Mouse (Mus musculus) megakaryocyte, adult 5-6 weeks (primary cell): ENCODE data around the gene Scn3b. TPM values are rescaled to one million over a fixed set of nuclear protein-coding genes. Genes with fewer than 3 reads are reported as not detected.
A peak's percentile ranks its signal among the peaks of the same experiment; 100 is the strongest.

Experiments
- ATAC-seq: 2 replicates; pipeline ENCODE4 v1.8.0; 2016; ENCODE audit warnings: mild to moderate bottlenecking, inconsistent platforms; ENCODE audit not compliant: poor library complexity, severe bottlenecking
- total RNA-seq, 2 experiments: library from RNA; stranded (forward) in 1 of 2; stranded (reverse) in 1 of 2; fragments of 153-499, 151-499 nt in 1 of 2; fragments of 221-1000, 200-1000 nt in 1 of 2; gene quantifications; 2 replicates each; pipeline versions ENCODE4 v1.2.3 to v1.2.4; 2015 to 2017

The Scn3b gene
- total RNA-seq, 2 experiments from 2014 or later: not detected

GRCm38 (mm10) chr9:40309876-40310275 is 40.9 kb downstream of the Scn3b start:
- ATAC-seq: no peak

- no peak for ATAC-seq
Measured at GRCm38 (mm10) chr9:40311813-40312212, 42.8 kb downstream of the Scn3b start.

DNA sequence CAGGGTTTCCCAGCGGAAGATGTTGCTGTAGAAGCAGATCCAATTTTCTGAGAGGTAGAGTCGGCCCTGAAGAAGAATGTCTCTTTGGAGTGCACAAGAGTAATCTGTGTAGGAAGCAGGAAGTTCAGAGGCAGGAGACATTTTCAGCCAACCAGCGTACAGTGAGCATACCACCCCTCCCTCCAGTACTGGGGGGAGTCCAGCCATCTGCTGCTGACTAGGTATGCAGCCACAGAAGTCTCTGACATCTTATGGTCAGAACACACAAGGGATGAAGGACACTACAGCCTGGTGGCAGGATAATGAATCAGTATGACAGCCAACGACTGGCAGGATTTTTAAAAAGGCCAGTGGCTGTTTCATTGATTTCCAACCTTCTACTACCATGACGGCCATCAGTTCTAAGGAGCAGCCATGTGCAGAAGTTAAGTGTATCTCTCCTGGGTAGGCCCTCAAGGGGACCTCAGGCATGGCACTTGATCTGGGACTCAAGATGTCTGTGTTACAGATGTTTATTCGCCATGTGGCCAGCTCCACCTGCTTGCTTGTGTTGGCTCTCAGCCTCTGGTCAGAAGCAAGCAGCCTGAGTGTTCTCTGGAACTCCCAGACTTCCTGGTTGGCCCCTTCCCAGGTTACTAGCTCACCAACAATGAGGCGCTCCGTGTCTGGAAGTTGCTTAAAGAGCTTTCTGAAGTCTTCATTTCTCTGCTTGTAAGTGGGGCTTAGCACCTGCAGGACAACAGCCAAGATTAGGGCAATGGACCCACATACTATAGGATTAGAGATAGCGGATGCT is 48.0 kb downstream of the Scn3b start:
- ATAC-seq: no peak

- ATAC-seq: no peak
Measured at GRCm38 (mm10) chr9:40317735-40318134, 48.7 kb downstream of the Scn3b start.

DNA sequence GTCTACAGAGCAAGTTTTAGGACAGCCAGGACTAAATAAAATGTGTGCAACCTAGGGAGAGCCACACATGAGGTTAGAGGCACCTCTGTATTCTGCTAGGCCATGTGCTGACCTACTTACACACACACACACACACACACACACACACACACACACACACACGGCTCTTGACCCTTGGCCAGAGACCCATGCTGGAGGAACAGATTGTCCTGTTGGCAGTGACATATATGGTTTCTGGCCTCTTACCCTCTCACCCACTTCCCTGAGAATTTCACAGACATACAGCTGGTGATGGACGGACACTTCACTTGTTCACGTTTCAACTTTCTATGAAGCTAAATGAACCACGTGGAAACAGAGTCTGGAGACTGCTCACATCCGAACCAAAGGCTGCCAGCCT is 49.8 kb downstream of the Scn3b start:
- ATAC-seq: no peak

GRCm38 (mm10) chr9:40320405-40320804 is 51.4 kb downstream of the Scn3b start:
- ATAC-seq: no peak

GRCm38 (mm10) chr9:40320879-40321667 is 52.1 kb downstream of the Scn3b start:
- no peak for ATAC-seq

DNA sequence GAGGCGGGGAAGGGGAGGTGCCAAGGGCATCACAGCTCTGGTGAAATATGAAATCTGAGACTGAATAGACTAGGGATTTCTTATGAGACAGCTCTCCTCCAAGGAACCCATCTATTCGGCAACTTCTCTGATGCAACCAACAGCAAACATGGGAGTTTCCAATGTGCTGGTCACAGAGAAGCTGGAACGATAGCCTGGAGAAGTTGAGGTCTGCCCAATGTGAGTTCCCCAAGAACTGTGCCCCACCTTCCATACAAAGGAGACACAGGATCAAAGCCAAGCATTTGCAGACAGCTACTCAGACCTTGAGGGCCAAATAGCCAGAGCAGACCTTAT is 52.6 kb downstream of the Scn3b start:
- ATAC-seq: no peak

DNA sequence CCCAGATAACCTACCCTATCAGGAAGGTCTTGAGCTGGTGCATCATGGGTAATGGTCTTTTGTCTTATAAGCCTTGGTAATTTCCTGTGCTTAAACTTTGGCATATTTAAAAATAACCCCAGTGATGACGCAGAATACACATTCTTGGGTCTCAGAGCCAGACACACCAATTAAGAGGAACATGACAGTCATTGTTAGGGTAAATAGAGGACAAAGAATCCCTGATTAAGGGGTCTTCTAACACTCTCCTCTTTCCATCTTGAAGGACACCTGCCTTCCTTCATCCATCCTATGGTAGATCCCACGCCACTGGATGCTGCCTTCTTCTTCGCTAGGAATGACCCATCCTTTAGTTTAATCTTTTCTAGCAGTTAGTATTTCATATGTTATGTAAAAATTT is 53.4 kb downstream of the Scn3b start:
- ATAC-seq: no peak

- ATAC-seq: no peak
Measured at GRCm38 (mm10) chr9:40323171-40323570, 54.2 kb downstream of the Scn3b start.

DNA sequence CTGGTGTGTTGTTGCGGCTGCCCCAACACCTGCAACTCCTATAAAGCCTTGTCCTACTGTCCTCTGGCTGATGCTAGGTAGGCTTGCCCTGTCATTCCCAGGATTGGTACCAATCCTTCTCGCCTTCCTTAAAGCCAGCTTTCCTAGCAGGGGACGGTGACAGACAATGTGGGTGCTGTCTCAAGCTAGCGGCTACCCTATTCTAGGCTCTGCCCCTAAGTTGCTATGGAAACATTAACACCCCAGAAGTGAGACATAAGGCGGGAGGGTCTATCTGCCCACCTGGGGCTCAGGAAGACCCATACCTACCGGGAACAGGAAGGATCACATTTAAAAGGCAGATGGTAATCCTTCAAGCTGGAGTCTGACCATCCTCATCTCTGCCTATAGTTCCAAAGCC is 54.8 kb downstream of the Scn3b start:
- no peak for ATAC-seq

GRCm38 (mm10) chr9:40324232-40324792 is 55.3 kb downstream of the Scn3b start:
- peak; percentile 71 for ATAC-seq

DNA sequence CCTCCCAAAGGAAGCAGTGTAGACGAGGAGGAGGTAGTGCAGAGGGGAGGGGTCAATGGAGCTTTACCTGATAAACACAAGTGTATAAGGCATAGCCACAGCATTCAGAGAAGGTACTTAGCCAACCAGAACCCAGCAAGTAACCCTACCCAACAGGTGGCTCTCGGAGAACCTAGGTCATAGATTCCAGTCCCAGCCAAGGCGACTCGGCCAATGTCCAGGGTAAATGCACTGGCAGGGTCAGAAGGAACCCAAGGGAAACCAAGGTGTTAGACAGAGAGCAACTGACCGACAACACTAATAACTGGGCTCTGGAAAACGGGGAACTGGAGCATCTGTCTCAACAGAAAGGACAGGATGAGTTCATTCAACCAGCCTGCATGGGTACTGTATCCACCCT is 55.8 kb downstream of the Scn3b start:
- no peak for ATAC-seq

DNA sequence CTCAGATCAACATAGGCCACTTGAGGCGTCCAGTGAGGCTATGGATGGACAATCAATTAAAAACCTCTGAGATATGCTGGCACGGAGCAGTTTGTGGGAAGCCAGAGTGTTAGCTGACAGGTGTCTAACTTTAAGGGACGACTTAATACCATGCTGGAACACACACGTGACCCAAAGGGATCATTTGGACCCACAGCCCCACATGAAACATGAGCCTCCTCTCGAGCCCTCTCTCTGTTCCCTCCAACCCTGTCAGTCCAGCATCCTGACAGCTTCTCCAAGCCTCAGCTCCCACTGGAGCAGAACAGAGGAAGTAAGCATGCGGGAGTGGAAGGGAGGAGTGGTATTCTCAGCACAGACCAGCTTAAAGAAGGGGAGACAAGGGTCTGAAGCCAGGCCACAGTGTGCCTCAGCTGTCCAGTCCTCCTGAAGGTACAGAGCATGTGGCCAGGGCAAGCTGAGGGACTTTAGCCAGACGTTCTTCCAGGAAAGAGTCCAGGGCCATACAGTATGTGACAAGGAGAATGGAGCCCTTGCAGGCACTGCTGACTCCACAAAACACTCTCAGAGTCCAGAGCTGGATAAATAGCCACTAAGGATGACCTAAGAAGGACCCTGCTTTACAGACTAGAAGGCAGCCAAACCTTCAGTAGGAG is 57.4 kb downstream of the Scn3b start:
- ATAC-seq: no peak

- peak; percentile 90 for ATAC-seq
Measured at GRCm38 (mm10) chr9:40330609-40331382, 61.8 kb downstream of the Scn3b start.

DNA sequence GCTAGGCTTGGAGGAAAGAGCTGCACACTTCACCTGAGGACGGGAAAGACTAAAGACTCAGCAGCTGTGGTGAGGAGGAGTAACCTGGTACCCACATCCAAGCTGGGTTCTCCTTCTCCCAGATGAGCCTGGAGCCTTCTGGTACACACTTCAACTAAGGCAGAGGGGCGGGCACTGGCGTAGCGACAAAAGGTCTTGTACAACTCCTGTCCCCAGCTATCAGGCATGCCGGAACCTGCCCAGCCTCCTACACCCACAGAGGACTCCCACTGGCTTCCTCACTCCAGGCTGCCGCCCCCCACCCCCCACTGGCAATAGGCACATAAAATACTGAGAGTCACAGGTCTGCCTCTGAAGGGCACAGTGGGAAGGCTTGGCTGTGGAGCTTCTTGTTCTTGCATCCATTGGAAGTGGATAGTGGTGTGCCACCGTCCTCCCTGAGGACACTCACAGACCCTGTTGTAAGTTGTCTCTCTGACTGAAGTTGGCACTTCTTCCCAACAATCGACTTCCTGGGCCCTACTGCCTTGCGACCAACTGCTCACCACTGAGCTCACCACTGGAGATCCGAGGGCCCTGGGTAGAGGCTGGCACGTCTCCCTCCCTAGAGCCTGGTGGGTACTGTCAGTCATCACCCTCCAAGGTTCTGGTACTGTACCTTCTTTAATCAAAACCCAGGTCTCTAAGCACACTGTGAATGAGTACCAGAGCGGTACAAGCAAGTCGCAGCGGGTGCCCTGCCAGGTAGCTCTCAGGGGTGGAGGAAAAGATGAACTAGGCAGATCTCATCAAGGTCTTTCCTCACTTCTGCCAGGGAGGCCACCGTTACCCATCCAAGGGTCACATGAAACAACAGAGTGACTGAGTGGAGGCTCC is 62.6 kb downstream of the Scn3b start:
- ATAC-seq: no peak

DNA sequence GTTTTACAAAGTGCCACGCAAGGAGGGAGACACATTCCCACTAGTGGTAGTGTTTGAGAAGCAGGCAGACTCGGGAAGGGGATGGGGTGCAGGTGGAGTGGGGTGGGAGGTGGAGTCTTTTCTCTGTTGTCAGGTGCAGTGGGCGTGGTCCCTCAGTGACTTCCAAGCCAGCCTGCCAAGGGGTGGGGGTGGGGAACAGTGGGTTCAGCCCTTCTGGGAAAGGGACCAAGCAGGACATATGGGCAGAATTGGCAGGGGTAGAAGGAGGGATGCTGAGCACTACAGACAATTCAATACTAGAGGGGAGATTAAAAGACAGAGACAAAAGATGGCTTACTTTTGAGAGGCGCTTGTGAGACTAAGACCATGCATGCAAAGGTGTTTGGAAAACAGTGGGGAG is 63.3 kb downstream of the Scn3b start:
- no peak for ATAC-seq

- no peak for ATAC-seq
Measured at GRCm38 (mm10) chr9:40332731-40333648, 64.0 kb downstream of the Scn3b start.
